Mouse (Mus musculus): ENCODE measurements at regions not wholly inside any gene's neighbourhood (a gene's known extent, or its start where the extent isn't known, plus 50 kb on each side); places are given as distances from the start of the nearest gene placed in this dataset.
A peak's percentile ranks its signal among the peaks of the same experiment; 100 is the strongest.
"Not testable (repeated sequence)": the region's sequence is repeated elsewhere in the genome, so short reads cannot be mapped to it uniquely, and the experiment has no call there.

DNA sequence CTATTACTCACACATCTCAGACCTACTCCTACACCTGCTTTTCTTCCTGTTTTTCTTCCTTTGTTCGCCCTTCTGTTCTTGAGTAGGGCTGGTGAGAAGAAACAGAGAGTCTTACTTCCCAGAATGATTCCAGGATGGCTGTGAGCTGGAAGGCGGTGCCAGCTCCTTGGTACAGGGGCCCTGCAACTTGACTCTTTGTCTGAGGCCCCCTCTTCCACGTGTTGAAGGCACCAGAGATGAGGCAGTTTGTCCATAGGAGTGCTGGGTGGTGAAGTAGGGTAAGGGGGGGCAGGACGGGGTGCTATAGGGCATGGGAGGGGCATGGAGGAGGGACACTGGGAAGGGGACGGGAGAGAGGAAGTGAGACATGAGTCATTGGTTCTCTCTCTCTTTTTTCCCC lies 60.8 kb downstream of the Dmrta2 start:
- DNase-seq: no peak

DNA sequence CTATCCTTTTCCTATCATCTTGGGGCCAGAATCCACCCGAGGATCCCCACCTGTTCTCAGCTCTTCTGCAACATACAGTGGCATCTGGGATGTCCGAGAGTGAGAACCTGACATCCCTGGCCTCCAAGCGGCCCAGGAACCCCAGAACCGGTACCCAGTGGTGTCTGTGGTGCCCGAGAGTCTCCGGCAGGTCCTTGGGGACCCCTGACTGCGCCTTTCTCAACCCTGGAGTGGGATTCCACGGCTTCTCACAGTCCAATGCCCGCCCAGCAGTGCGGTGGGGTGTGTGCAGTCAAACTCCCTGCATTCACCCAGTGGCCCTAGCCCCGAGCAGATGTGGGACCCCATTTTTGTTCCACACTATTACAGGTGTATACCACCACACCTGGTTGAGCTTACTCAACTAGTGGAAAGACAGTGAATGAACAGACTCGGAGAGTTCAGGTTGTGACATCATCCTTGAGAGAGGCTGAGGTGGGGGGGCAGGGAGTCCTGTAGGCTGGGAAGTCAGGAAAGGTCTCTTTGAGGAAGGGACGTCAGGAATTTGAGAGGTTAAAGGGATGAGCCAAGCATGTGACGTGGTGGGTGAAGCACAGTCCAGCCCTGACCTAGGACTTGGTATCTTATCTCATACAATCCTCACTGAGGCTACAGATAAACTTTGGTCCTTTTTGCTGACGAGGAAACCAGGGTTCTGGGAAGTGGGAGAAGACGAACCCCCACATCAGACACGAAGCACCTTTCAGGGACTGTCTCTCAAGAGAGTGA lies 67.2 kb downstream of the Dmrta2 start:
- DNase-seq: no peak

DNA sequence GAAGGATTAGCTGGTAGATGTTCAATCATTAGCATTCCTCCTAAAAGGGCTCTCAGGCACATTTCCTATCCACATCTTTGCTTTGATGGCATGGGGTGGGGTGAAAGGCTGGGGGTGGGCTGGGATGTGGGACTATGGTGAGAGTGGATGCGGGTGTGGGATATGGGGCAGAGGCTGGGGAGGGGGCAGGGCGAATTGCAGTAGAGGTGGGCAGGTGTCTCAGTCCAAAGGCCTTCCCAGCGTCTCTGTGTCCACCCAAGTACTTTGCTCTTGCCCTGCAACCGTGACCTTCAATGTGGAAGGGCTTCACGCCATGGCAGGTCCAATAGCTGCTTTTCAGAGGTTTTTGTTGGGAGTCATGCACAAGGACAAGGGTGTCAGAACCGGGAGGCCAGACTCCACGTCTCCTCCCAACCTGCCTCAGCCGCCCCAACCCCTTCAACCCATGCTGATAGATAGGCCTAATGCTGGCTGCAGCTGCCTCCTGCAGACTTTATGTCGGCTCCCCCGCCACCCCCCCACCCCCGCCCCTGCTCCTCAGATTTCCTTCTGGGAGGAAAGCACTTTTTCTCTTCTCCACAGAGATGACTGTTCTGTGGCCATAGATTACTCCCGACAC lies 67.9 kb downstream of the Dmrta2 start:
- no peak for DNase-seq

DNA sequence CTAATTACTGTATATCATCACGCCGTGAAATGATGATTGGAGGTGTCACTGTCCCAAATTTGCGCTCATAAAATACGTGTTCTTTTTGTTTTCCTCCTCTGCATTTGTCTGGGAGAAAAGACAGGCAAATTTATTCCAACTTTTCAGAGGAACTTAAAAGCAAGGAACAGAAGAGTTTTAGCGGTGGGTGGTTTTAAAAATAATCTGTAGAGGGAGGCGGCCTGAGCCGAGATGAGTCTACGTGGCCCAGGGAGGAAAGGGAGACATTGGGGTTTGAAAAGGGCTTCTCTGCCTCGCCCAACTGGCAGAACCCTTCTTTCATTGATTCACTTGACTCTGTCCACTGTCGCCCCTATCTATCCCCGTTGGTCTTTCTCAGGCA lies 68.4 kb downstream of the Dmrta2 start:
- no peak for DNase-seq

DNA sequence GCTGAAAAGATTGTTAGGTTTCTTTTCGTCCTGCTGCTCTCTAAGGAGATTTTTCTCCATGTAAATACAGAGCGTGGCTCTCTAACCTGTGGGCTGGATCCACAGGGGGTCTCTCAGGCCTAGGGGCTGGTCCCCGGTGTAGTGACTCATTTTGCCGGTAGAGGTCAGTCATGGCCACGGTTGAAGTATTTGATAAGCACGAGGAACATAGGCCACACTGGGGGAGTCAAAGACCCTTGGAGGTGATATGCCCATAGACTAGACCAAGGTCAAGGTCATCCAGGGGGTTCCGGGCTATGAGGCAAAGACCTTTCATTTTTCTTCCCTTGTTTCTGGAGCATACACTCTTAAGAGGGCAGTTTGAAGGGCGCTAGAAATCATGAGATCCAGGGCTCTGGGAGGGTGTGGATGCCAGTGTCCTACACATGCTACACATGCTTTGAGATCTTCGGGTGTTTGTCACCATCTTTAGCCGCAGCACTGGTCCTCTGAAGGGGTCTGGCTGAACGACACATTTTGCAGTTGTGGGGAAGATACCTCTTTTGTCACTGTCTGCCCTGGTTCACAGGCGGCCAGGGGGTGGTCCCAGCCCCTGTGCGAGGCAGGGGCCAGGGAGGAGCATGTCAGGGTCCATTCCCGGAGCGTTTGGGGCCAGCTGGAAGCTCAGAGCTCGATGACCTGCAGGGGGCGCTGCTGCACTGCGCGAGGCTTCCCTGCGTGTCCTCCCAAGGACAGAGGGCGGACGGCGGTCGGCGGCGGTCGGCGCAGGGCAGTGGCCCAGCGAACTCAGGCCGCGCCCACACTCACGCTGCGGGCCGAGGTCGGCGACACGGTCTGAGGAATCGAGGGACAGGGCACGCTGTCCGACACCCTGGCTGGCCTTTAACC lies 72.8 kb downstream of the Dmrta2 start:
- DNase-seq: peak; percentile 80 to 87

DNA sequence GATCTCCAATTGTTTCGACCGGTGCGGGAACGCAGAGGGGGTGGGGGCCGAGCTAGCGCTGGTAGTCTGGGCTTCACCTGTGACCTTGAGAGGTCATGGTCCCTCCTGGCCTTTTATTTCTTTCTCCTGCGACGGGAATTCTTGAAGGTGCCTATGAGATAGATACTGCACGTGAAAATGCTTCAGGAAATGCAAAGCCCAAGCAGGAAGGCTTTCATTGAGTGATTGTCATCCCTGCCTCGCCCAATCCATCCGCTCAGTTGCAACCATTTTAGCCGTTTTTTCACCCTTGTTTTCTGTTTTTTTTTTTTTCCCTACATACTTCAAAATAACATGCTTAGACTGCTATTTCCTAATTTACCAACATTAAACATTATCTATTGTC lies 73.4 kb downstream of the Dmrta2 start:
- no peak for DNase-seq

DNA sequence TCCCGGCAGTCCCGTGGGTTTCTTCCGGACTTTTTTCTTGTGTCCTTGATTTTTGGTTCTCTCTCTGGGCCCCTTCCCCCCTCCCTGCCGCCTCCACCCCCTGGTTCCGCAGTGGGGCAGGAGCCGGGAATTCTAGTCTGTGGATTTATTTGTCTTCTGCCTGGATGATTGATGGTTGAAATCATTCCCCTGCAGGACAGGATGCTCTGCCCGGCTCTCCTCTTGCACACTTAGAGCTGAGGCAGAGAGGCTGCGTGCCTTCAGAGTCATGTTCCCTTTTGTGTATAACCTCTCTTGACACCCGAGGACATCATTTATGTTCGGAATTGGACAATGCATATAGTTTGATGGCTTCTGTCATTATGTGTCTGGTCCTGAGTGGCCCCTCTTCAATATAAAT lies 74.0 kb downstream of the Dmrta2 start:
- DNase-seq: no peak

DNA sequence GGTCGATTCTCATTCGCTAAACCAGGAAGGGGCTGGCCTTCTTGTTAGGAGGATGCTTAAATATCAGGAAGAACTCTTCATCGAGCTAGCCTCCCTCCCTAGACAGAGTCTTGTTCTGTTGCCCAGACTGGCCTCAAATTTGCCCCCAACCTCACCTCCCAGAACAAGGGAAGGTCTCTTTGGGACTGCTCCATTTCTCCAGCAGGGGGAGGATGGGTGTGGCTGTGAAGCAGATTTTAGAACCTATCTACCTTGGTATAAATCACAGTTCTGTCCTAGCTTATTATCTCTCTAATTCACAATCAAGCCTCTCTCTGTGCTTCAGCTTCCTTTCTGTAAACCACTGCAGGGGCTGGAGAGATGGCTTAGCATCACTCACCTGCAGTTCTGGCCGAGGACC lies 75.1 kb downstream of the Dmrta2 start:
- DNase-seq: no peak

DNA sequence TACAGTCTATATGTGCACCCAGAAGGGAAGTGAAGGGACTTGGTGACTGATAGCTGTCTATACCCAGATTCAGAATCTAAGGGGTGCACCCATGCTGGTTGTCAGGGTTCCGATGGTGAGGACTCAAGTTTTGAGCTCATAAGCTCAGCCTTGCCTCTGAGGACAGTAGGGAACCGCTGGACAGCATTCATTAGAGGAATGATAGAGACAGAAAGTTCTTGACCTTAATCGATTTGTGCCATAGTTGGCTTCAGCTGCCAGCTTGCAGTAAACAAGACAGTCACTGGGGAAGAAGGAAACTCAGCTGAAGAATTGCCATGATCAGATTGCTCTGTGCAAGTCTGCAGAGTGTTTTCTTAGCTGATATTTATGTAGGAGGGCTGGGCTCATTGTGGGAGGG lies 96.0 kb downstream of the Dmrta2 start:
- DNase-seq: no peak

DNA sequence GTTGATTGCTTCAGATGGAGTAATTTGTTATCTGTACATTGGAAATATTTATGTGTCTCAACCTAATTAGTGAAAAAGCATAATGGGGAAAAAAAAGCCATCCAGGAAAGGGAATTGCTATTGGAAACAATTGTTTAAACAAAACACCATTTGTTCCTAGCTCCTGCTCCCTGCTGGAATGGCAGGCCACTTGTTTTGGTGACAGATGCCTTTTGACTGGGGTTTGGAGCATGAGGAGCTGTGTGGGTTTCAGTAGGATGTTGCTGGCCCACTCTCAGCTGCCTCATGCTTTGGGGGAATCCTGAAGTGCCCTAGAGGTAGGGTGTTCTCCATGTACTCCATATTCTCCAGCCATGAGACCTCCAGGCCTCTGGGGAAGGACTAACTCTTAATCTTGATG lies 105.5 kb downstream of the Dmrta2 start:
- DNase-seq: no peak

DNA sequence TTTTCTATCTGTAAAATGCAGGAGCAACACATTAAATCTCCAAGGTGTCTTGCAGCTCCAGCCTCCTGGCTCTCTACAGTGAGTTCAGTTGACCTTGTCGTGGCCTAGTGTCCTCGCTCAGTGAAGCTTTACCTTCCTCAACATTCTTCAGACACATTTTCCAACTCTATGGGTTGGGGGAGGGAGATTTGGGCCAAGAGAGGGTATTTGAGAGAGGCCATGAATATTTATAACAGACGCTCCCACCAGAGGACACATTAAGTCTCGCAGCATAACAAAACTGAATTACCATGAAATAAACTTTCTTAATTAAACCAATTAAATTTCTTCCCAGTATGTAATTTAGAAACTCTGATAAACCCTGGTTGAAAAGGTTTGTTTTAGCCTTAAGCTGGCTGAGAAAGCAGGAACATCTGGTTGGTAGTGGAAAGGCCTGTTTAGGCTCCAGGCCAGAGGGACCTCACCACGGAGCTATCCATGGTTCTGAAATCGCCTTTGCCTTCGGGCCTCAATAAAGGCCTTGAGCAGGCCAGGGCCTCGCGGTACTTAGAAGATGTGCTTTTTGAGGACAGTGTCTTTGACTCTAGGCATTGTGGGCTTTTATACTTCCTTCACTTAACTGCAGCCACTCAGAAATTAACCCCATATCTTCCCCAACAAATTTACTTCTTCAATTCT lies 109.9 kb downstream of the Dmrta2 start:
- DNase-seq: no peak

DNA sequence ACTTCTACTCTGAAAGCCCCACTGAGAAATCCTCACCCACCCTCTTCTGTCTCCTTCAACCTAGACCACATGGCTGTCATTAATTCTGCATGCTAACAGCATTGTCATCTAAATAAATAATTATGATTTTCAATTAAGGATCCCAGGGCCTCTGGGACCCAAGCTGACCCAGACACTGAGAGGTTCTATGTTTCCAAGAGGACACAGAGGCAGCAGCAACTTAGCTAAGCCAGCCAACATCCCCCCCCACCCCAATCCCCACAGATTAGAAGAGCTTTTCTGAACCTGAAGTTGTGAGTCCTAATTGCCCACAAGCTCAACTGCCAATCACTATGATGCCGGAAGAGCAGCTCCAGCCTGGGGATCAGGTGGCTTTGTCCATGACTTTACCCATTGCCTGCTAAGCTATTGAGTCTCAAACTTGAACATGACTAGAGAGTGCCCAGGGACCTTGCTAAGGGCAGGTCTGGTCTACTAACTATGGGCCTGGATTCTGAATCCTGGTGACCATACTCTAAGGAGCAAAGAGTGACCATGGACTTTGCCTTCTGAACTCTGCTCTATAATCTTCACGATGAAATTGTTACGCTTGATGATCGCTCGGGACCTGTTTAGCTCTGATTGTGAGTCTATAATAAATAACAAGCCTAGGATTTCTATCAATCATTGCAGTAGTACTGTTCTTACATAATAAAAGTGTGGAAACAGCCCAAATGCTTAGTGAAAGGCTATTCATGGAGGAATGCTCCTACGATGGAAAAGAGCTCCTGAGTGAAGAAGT lies 115.4 kb downstream of the Dmrta2 start:
- no peak for DNase-seq

DNA sequence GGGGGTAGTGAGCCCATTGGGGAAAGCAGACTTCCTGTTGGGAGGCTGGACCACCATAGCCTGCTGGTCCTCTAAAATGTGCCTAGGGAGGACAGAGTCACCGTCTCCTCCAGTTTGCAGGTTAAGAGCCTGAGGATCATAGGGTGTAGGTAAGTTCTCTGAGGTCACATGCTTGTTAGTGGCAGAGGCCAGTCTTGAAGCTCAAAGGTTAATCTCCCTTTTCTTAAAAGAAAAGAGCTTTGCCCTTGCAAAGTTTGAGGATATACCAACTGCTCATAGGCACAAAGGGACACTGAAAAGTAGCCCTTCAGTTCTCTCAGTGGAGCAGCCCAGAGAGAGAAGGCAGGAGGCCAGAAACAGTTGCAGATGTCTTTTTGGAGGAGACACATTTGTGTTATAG lies 116.7 kb downstream of the Dmrta2 start:
- no peak for DNase-seq

DNA sequence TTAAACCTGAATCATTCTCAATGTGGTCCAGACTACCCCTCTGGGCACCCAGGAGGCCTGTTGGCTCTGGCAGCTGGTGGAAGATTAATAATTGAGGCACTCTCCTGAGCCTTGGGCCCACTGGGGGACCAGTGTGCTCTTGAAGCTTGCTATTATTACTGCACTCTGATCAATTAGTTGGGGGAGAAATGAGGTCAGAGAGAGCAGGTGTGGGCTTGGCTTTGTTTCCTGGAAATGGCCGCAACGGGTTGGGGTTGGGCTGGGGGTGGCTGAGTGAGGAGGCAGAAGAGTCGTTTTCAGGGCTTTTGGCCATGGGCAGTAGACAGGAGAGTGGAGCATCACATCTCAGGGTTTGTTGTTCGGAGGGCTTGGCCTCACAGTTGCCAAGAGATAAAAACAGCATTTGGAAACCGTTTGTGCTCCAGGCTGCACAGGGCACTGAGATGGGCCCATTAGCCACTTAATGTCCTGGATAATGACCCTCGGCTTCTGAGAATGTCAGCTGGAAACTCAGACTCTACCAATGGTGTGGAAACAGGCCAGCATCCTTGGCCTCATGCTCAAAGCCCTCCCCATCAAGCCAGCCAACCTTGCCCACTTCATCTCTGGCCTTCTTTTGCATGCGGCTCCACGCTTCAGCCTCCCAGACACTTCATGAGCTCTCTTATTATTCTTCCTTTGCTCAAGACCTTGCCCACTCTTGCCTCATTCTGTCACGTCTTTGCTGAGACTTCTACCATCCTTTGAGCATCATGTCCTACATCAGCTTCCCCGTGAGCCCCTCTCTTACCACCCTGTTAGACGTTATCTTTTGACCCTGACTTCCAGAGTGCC lies 118.1 kb downstream of the Dmrta2 start:
- no peak for DNase-seq

DNA sequence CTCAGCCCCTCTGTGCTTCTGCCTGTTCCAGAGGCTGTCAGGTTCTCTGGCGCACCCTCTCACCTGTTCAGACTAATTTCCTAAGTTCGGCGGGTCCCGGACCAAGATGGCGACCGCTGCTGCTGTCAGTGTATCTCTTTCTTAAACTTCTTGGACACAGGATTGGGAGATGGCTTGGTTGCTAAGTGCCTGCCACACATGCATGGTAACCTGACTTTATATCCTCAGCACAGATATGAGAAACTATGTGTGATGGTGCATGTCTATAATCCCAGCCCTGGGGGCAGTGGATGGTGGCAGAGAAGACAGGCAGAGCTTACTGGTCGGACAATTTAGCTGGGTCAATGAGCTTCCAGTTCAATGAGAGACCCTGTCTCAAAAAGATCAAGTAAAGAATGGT lies 126.3 kb downstream of the Dmrta2 start:
- not testable (repeated sequence) for DNase-seq

DNA sequence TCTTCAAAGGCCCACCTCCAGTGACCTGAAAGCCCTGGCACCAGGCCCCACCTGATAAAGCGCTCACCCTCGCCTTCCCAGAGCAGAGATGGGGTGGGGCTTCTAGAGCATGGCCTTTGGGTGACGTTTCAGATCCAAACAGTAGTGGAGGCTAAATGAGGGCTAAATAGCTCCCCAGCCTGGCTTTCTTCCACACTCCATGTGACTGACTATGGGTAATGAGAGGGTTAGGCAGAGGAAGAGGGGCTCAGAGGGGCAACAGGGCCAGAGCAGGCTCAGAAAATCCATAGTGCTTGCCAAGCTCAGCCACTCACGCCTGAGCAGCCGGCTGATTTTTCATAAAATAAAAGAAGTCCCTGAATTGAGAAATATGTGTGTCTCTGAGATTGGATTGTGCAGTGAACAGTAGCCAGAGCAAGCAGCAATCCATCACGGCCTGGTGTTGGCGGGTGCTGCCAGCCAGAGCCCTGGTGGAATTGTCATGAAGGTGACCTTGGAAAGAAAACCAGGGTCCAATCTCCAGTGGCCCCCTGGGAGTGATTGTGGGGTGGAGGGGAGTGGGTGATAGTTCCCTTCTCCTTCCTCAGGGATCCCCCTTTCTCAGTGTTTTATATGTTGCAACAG lies 128.9 kb downstream of the Dmrta2 start:
- no peak for DNase-seq

DNA sequence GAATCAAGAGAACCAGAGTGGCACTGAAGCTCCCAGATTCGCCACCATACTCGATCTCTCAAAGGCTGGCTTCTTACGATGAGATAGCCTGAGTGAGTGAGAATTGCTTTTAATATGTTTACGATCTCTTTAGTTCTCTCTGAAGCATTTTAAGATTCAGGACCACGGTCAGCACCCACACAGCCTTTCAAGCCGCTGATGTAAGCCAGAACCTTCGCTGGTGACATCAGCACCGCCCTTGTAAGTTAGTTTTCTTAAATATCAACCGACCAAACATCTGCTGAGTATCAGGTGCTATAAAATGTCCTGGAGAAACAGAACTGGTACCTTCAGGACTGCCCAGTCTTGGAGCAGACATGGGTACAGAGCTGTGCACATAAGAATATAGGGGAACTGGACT lies 141.6 kb downstream of the Dmrta2 start:
- no peak for DNase-seq

DNA sequence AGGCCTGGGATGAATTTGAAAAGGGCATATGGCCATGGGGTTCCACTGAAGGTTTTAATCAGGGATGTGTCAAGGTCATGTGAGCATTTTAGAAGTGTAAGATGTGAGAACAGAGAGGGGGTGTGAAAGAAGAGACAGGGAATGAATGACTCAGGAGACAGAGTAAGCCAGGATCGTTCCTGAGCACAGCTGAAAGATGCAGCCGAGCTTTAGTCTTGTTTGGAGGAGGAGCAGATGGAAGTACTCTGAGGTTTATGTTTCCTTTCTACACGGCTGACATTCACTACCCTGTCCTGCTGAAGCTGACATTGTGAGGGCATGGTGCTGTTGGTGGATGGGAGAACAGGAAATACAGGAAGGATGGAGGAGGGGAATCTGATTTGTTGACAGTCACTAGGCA lies 142.0 kb downstream of the Dmrta2 start:
- no peak for DNase-seq

DNA sequence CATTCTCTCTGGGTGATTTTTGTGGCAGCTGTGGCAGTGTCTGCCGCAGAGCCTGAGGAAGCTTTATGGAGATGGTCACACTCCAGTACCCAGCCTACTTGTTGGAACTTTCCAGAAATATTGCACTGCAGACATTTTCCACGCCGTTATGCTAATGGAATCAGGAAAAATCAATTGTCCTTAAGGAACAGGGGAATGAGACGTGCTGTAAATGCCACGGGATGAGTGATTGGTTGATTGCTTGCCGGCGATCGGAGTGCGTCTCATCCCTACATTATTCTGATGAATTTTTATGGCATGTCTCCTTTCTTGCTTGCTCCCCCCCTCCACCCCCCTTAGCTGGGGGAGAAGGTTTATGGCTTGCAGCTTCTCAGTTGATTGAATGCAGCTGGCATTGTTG lies 142.9 kb downstream of the Dmrta2 start:
- DNase-seq: no peak

DNA sequence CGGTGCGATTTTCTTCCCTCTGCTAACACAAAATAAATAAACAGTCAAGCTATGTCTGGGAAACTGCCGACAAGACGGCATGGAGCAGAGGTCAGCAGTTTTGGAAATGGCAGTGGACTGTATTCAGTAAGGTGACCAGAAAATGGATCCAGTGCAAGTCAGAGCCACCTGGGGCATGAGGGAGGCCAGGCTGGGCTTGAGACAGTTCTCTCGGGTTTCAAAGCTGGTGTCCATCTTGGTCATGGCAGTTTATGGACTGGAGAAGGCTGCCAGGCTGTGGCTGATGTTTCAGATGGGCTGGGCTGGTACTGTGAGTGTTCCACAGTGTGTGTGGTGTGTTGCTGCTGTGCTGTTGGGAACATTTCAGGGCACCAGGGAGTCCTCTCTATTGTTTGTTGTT lies 143.6 kb downstream of the Dmrta2 start:
- no peak for DNase-seq

Data from cerebellum, adult 18-20 months (tissue).